Mouse (Mus musculus) naive thymus-derived CD4-positive, alpha-beta T cell, adult 2 months (primary cell): ENCODE data around the gene Efs.
A peak's percentile ranks its signal among the peaks of the same experiment; 100 is the strongest.
"Not testable (repeated sequence)": the region's sequence is repeated elsewhere in the genome, so short reads cannot be mapped to it uniquely, and the experiment has no call there.

Source experiments
- DNase-seq: peaks from one replicate; pipeline ENCODE4 v3.0.0-alpha.2; 2011; ENCODE audit warnings: low read depth

Gene Efs

DNA sequence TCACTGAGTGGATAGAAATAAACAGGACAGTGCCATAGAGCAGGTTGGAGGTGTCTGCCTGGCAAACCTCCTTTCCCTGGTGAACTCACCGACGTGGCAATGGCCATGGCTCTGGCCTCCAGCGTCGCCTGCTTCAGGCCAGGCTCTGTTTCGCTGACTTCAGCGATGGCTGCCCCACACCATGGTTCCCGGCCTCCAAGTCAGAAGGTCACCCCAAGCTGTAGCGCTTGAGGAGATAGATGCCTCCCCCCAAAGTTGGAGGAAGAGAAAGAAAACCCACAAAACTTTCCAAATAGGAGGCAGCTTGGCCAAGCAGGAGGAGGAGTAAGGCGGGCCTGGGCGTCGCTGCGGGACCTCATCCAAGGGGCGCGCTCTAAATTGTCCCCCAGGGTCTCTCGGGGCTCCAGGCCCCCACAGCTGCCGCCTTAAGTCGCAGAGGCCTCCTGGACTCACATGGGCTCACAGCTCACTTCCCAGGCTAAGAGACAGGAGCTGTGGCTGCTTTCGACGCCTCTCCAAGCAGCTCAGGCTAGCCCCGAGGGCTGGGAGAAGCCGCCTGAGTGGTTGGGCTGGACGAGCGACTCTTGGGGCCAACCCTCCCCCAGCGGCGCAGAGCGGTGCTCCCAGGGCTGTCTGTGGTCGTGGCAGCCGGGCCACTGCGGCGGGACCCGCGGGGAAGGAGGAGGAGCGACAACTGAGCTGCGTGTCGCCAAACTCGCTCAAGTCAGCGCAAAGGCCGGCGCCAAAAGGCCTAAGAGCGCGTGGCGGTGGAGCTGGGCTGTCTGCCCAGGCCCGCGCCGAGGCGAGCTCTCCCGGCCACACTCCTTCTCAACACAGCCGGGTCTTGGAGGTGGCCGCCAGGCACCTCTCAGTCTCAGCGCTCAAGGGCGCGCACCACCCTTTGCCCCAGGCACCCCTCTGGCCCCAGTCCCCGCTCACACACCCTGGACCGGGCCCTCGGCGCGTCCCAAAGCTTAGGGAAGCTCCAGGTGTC lies at the start of gene Efs:
TSS of gene Efs (minus strand) at position 778 of the 994 bp plus-strand sequence.
- no peak for DNase-seq

DNA sequence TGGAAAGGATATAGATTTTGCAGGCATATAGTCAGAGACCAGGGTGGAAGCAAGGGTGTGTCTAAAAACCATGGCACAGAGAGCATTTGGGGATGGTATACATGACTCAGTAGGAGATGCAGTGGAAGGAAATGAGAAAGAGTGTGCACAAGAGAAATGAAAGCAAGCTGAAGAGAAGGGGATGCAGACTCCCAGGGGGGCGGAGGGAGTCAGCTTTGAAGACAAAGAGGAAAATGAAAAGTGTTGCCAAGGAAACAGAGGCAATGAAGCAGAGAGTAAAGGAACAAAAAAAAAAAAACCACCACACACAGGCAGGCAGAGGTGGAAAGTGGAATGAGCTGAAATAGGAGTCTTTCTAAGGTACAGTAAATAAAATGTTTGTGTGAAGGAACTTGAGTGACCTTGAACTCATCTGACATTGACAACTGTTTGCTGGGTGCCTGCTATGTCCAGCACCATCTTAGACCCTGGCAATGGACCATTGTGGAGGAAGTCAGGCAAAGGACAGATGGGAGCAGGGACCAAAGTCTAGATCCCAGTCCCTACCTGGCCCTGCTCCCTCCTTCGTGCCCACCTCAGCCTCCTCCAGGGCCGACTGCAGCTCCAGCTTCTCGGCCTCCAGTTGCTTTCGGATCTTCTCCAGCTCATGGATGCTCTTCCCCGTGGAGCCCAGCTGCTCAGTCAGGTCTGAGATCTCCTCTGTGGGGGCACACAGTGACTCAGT lies 48.3 kb upstream of the Efs start:
- DNase-seq, result no peak

DNA sequence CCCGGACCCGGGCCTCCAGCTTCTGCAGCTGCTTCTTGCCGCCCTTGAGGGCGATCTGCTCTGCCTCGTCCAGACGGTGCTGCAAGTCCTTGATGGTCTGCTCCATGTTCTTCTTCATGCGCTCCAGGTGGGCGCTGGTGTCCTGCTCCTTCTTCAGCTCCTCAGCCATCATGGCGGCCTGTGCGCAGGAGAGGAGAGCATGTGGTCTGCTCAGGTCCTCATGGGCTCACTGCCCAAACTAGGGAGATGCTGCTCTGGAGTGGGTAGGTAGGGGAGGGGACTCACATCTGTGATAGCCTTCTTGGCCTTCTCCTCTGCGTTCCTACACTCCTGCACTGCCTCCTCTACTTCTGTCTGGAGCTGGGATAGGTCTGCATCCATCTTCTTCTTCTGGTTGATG lies 46.9 kb upstream of the Efs start:
- not testable (repeated sequence) for DNase-seq

DNA sequence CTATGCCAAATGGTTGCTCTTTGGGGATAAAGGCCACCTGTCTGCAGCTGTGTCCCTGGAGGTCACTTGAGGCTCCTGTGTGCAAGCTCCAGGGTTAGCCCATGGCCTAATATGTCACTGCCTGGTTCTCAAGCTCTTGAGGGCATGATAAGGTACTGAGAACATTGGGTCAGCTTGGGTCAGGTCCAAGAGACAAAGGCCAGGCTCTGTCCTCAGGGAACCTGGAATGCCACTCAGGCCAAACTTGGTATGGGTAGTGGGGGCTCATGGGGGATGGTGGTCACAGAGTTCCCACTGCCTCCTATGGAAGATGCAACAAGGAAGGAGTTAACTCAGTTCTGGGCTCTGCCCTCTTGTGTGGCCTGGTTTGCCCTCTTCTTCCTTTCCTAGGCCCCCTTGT lies 42.4 kb upstream of the Efs start:
- DNase-seq, result no peak

GRCm38 (mm10) chr14:54967874-54968273 lies 41.9 kb upstream of the Efs start:
- DNase-seq, result no peak

DNA sequence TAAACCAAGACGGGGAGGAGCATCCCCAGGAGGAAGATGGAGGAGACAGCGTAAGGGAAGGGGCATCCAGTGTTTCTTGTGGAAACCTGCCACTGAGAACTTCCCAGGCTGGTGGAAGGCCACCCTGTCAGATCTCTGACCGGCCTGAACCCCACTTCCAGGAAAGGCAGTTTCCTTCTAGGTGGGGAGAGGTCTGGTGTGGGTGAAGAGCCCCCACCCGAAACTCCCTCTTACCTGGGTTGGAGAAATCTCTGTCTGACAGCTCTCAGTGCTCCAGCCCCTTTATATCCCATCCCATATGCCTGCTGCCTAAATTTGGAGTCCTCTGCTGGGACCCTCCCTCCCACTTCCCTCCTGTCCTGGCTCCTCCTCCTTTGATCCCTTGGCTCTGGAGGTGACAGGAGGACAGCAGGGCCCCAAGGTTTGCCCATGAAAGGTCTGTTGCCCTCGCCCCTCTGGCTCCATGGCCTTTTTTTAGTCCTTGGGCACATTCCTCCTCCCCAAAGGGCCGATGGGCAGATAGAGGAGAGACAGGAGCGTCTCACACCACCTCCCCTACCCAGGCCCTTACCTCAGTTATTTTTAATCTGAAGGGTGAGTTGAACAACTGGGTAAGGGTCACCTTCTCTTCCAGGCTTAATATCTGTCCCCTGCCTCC lies 40.5 kb upstream of the Efs start, which contains the start of gene Myh6:
TSS of gene Myh6 (minus strand) at position 608 of the 658 bp plus-strand sequence.
- no peak for DNase-seq

DNA sequence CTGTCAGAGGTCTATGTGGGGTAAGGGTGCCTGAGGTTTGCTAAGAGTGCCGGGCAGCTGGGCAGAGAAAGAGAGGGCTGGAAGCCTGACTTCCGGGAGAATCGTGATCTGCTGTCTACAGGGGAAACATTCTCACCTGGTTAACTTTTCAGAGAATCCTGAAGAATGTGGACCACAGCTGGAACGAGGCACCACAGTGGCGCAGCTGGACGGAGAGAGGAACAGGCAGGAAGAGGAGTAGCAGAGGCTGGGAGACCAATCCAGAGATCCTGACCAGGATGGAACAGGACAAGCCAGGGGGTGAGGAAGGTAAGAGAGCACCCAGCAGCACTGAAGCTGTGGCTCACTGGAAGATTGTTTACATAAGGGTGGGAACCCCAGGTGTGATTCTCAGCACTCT lies 39.7 kb upstream of the Efs start:
- no peak for DNase-seq

- DNase-seq, result no peak
These were observed 39.1 kb upstream of the Efs start for GRCm38 (mm10) chr14:54965044-54965443.

DNA sequence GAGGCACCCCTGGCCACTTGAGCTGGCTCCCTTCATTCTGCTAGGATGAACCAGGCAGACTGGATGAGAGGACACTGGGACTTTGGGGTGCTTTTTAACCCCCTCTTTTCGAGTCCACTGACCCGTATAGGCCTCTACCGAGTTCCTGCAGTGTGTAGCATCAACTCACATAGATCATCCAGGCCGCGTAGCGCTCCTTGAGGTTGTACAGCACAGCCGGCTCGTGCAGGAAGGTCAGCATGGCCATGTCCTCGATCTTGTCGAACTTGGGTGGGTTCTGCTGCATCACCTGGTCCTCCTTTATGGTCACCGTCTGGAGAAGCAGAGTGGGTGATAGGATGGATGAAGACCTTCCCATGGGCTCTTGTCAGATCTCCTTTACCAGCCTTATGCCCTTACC lies 37.8 kb upstream of the Efs start:
- no peak for DNase-seq

GRCm38 (mm10) chr14:54962714-54963113 lies 36.8 kb upstream of the Efs start:
- DNase-seq, result no peak

DNA sequence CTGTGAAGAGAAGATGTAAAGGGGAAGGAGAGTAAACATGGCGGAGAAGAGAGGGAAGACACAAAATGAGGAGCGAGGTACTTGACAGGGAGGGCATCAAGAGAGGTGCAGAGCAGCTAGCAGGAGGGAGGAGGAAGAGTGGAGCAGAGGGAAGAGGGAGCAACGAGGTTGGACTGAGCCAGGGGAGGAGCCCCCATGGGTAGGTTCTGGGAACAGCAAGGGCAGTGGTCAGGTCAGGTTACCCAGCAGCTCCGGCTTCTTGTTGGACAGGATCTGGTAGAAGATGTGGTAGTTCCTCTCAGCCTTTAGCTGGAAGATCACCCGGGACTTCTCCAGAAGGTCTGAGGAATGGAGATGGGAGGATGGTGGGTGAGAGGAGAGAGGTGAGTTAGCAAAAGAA lies 35.6 kb upstream of the Efs start:
- no peak for DNase-seq

DNA sequence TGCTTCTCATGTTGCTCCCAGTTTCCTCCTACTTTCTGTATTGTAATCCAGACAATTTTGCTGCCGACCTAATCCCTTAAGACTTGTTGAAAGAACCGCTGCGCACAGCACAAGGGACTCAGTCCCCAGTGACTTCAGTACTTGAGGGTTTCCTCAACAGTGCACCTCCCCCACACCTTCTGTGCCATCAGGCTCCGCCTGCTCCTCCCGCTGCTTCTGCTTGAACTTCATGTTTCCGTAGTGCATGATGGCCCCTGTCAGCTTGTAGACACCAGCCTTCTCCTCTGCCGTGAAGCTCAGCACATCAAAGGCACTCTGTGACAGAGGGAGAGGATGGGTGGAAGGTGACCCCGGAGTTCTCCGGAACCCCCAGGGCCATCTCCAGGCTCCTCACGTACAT lies 34.8 kb upstream of the Efs start:
- DNase-seq, result peak; percentile 26

GRCm38 (mm10) chr14:54959853-54960613 lies 34.1 kb upstream of the Efs start:
- DNase-seq, result not testable (repeated sequence)

DNA sequence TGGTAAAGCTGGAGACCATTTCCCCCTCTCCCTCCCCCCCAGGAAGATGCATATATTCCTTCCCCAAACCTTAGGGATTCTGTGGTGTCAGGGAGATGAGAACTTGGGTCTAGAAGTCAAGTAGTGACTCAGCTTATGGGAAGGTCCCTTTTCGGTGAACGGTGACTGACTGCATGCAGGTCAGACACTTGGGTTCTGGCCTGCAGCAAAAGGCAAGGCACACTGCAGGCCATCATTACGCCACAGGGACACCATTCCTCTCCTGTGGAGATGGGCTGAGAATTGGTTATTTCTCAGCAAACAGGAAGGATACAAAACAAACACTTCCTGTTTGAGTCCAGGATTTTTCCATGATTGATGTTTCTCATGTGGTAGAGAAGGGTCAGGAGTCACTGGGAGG lies 33.3 kb upstream of the Efs start:
- no peak for DNase-seq

DNA sequence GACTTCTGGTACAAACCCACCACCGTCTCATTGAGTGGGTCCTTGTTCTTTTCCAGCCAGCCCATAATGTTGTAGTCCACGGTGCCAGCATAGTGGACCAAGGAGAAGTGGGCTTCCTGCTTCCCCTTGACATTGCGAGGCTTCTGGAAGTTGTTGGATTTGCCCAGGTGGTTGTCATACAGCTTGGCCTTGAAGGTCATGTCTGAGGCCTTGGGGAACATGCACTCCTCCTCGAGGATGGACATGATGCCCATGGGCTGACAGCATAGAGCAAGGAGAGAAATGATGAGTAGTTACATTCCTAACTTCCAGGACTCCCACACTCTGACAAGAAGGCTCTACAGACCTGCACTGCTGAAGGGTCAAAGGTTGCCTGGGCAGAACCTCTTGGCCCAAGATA lies 32.6 kb upstream of the Efs start:
- DNase-seq, result no peak

DNA sequence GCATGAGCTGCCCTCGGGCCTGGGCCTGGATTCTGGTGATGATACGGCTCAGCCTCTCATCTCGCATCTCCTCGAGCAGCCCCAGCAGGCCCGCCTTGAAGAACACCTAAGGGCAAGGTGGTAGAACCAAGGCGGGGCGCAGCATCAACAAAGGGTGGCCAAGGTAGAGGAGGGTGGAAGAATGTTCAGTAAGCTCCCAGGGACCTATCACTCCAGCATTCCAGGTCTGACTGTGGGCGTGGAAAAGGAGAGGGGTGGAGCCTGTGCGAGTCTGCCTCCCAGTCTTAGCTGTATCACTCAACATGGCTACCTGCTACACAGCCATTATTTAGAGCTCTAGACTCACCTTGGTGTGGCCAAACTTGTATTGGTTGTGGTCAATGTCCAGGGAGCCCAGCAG lies 30.6 kb upstream of the Efs start:
- no peak for DNase-seq

GRCm38 (mm10) chr14:54955481-54955880 lies 29.6 kb upstream of the Efs start:
- DNase-seq, result no peak

DNA sequence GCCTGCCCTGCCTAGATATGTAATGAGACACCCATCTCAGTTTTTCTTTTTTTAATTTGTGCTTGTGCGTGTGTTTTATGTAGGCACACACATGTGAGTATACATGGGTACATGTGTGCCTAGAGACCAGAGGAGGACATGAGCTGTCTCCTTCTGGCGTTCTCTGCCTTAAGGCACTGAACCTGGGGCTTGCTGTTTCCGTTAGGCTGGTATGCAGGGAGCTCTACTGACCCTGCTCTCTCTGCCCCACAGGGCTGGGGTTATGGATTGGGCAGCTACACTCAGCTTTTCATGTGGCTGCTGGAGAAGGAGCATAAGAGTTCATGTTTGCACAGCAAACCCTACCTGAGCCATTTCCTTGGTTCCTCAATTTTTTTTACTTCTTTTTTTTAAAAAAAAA lies 28.5 kb upstream of the Efs start:
- no peak for DNase-seq

- DNase-seq, result no peak
These were observed 27.8 kb upstream of the Efs start for GRCm38 (mm10) chr14:54953664-54954206.

DNA sequence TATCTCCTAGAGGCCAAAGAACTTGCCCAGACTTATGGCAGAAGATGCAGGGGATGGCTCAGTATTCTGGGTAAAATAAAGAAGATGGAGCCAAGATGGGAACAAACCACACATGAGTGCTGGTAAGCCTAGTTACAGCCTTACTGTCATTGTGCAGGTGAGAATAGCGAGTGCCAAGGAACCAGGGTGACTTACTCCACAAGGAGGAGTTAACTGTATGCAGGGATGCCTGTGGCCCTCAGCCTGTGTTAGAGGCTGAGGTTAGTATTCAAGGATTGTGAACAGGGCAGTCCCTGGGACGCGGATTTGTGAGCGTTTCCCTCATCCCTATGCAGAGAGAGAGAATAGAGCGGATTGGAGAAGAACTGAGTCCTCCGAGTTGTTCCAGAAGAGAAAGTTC lies 25.7 kb upstream of the Efs start:
- DNase-seq, result no peak

DNA sequence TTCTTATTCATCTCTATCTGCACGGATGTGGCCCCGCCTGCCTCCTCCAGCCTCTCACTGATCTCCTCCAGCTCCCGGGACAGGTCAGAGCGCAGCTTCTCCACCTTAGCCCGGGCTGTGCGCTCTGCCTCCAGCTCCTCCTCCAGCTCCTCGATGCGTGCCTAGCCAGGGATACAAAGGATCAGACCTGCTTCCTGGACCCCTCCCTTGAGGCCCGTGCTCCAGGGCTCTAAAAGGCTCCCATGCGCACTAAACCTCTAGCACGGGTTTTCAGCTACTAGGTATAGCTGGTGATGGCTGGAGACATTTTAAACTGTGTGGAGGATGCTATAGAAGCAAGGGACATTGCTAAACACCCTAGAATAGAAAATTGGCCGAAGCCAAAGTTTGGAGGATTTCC lies 24.6 kb upstream of the Efs start:
- DNase-seq, result no peak

- no peak for DNase-seq
These were observed 22.9 kb upstream of the Efs start for GRCm38 (mm10) chr14:54948781-54949180.
